Mouse (Mus musculus) neural tube, embryonic 11.5 days (tissue): ENCODE results near the gene Hnrnph1. TPM values are rescaled to one million over a fixed set of nuclear protein-coding genes. Genes with fewer than 3 reads are reported as not detected.

Experiments used
- ATAC-seq: fragments of 200-750 bp; cut with Nextera tagmentation; 2 replicates; pipeline ENCODE4 v1.8.0; 2017; ENCODE audit warnings: moderate number of reproducible peaks, mild to moderate bottlenecking, moderate TSS enrichment, moderate library complexity; ENCODE audit not compliant: insufficient read depth, low FRiP score, low TSS enrichment
- DNase-seq: peaks from one replicate; pipeline ENCODE4 v3.0.0-alpha.2; 2015; ENCODE audit warnings: low spot score
- H3K27ac ChIP-seq: fragments of 300-500 bp; sonication (generic); 2 replicates; pipeline ENCODE4 v1.5.1; 2014; ENCODE audit warnings: low read depth, mild to moderate bottlenecking, low read length
- H3K27me3 ChIP-seq: fragments of 300-500 bp; sonication (generic); 2 replicates; pipeline ENCODE4 v1.6.1; 2014; ENCODE audit warnings: mild to moderate bottlenecking, low read length, mixed read lengths; ENCODE audit not compliant: control insufficient read depth, insufficient read depth
- H3K36me3 ChIP-seq: fragments of 300-500 bp; sonication (generic); 2 replicates; pipeline ENCODE4 v1.6.1; 2014; ENCODE audit warnings: mild to moderate bottlenecking, low read length, moderate library complexity, mixed read lengths; ENCODE audit not compliant: control insufficient read depth, insufficient read depth
- H3K4me1 ChIP-seq: fragments of 300-500 bp; sonication (generic); 2 replicates; pipeline ENCODE4 v1.6.1; 2014; ENCODE audit warnings: low read length, mixed read lengths; ENCODE audit not compliant: control insufficient read depth, insufficient read depth
- H3K4me2 ChIP-seq: fragments of 300-500 bp; sonication (generic); 2 replicates; pipeline ENCODE4 v1.6.1; 2014; ENCODE audit warnings: low read depth, mild to moderate bottlenecking, moderate library complexity
- H3K4me3 ChIP-seq: fragments of 300-500 bp; sonication (generic); 2 replicates; pipeline ENCODE4 v1.5.1; 2014; ENCODE audit warnings: low read depth, low read length
- H3K9ac ChIP-seq: fragments of 300-500 bp; sonication (generic); 2 replicates; pipeline ENCODE4 v1.6.1; 2014; ENCODE audit warnings: mild to moderate bottlenecking, low read length
- H3K9me3 ChIP-seq: fragments of 300-500 bp; sonication (generic); 2 replicates; pipeline ENCODE4 v1.6.1; 2016; ENCODE audit warnings: low read length; ENCODE audit not compliant: control insufficient read depth
- WGBS: fragments of 180-500 bp; shearing (Covaris S2); extraction: QIAGEN DNeasy Blood & Tissue Kit; methylation state at CpG from one replicate; pipeline ENCODE4 v1.1.7; 2014; 5-methylcytosine and 5-hydroxymethylcytosine counted together
- polyA plus RNA-seq: library from polyadenylated mRNA; unstranded; fragments of >200 nt; fragmentation: Nextera tagmentation; extraction: Ambion mirVana; gene quantifications from 2 replicates; pipeline ENCODE4 v1.2.1, GENCODE M21; 2014

Hnrnph1 gene
- polyA plus RNA-seq, 1 experiment from 2014 or later = 876 TPM

GRCm38 (mm10) chr11:50389616-50390015 lies 12.8 kb downstream of the Hnrnph1 start:
- no peak overlapping the region for H3K9ac ChIP-seq
- H3K4me3 ChIP-seq = no peak overlapping the region
- H3K4me1 ChIP-seq = no peaks in the 10 kb centered on the region
- peaks cover 7% of the 10 kb centered on the region for H3K36me3 ChIP-seq
- no peak for DNase-seq
- no peak for ATAC-seq
- 78% methylated on average over 5 of the region's 5 CpGs for WGBS
- H3K9me3 ChIP-seq = no peaks in the 10 kb centered on the region
- H3K4me2 ChIP-seq = no peak overlapping the region
- H3K27me3 ChIP-seq = no peaks in the 10 kb centered on the region
- no peak overlapping the region for H3K27ac ChIP-seq

DNA sequence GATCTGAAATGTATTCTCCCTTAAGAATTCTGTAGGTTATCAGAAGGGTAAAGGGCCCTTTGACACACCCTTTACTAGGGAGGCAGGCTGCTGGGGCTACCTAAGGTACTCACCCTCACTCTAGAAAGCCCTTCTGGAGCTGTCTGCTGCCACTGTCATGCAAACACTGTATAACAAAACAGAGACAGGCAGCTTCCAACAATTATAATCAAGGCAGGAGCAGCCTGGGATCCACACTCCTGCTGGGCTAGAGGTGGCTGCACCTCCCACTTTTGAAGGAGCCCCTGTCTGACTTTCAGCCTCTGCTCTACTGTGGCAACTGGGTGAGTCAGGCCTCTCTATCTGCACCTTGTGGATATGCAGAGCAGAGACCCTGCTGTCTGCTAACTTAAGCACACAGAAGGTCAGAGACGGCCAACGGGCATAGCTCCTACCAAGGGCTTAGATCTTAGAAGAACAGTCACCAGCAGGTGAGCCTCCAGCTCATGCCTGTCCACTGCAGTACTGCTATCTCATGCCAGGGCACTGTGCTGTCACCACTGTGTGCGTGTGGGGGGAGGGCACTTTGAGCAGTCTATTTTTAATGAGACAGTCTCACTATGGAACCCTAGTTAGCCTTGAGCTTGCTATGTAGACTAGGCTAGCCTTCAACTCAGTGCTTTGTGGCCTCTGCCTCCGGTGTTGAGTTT lies 14.6 kb downstream of the Hnrnph1 start:
- Histone ChIP-seq H3K9ac (no peak overlapping the region), H3K27me3 (no peaks in the 10 kb centered on the region), H3K27ac (no peak overlapping the region), H3K4me1 (no peaks in the 10 kb centered on the region), H3K36me3 (peaks cover 7% of the 10 kb centered on the region), H3K9me3 (no peaks in the 10 kb centered on the region), H3K4me3 (no peak overlapping the region), H3K4me2 (no peak overlapping the region)
- 90% methylated on average over 4 of the region's 4 CpGs for WGBS
- DNase-seq (no peak), ATAC-seq (no peak)

DNA sequence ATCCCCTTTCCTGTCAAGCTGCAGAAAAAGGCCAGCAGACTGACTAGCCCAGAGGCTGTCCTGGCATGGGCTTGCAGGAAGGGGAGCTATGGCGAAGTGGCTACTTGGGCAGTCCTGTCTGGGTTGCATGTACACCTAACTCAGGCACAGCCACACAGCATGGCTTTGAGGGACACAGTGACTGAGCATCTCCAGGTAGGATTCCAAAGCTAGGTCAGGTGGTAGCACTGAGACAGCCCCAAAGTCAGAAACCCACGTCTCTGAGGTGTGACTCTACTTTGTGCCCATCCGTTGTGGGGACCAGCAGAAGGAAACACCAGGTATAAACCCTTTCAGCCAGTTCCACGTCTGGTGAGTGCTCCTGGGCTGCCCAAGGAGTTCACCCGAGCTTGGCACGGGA lies 16.5 kb downstream of the Hnrnph1 start:
- Histone ChIP-seq H3K27ac (no peak overlapping the region), H3K4me1 (no peaks in the 10 kb centered on the region), H3K36me3 (peaks cover 2% of the 10 kb centered on the region), H3K4me3 (no peak overlapping the region), H3K9ac (no peak overlapping the region), H3K9me3 (no peaks in the 10 kb centered on the region), H3K27me3 (no peaks in the 10 kb centered on the region), H3K4me2 (no peak overlapping the region)
- ATAC-seq = no peak
- 86% methylated on average over 6 of the region's 6 CpGs for WGBS
- no peak for DNase-seq

- Histone ChIP-seq H3K4me3 (no peak overlapping the region), H3K4me1 (no peaks in the 10 kb centered on the region), H3K9ac (no peak overlapping the region), H3K36me3 (peaks cover 3% of the 10 kb centered on the region), H3K4me2 (no peak overlapping the region), H3K27me3 (no peaks in the 10 kb centered on the region), H3K27ac (no peak overlapping the region), H3K9me3 (no peaks in the 10 kb centered on the region)
- no peak for DNase-seq
- 96% methylated on average over 7 of the region's 7 CpGs for WGBS
- no peak for ATAC-seq
These were observed 17.9 kb downstream of the Hnrnph1 start for GRCm38 (mm10) chr11:50394731-50395130.

GRCm38 (mm10) chr11:50396766-50397307 lies 20.0 kb downstream of the Hnrnph1 start:
- no peak for ATAC-seq
- no peak overlapping the region for H3K4me3 ChIP-seq
- no peak overlapping the region for H3K27ac ChIP-seq
- H3K4me1 ChIP-seq = no peaks in the 10 kb centered on the region
- H3K27me3 ChIP-seq = no peaks in the 10 kb centered on the region
- peaks cover 6% of the 10 kb centered on the region for H3K36me3 ChIP-seq
- H3K9me3 ChIP-seq = no peaks in the 10 kb centered on the region
- no peak overlapping the region for H3K9ac ChIP-seq
- WGBS = 84% methylated on average over 11 of the region's 11 CpGs
- DNase-seq = no peak
- H3K4me2 ChIP-seq = no peak overlapping the region

DNA sequence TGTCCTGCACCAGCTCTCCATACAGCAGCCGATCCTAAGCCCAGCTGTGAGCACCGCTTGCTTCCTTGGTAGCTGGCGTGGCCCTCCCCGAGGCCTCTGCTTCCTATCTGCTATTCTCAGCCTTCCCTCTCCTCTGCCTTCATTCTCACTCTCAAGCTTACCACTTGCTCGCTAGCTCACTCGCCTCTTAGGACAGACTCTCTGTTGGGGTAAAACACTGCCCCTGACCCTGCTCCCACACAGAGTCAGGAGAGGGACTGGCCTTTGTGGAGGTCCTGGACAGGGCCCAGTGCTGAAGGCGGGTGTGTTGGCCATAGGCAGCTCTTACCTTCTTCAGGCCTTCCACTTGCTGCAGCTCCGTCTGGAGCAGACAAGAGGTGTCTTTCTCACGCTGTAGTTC lies 20.5 kb downstream of the Hnrnph1 start:
- WGBS = 85% methylated on average over 9 of the region's 9 CpGs
- no peak for DNase-seq

DNA sequence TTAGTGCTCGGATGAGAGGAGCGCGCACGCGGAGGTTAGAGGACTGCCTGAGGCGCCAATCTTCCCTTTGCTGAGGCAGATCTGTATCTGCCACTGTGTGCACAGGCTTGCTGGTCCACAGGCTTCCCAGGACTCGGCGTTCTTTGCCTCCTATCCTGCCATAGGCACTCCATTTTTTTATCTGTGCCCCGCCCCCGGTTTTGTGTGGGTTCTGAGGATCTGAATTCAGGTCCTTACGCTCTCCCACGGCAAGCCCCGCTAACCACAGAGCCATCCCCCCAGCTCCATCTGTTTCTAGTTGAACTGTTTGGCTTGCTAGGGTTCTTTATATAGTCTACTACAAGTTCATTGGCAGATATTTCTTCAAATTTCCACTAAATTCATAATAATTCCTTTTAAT lies 22.0 kb downstream of the Hnrnph1 start:
- Histone ChIP-seq H3K4me1 (no peaks in the 10 kb centered on the region), H3K9ac (no peak overlapping the region), H3K9me3 (no peaks in the 10 kb centered on the region), H3K36me3 (peaks cover 6% of the 10 kb centered on the region), H3K4me3 (no peak overlapping the region), H3K27me3 (no peaks in the 10 kb centered on the region), H3K27ac (no peak overlapping the region), H3K4me2 (no peak overlapping the region)
- 89% methylated on average over 13 of the region's 13 CpGs for WGBS
- DNase-seq (no peak), ATAC-seq (no peak)

More for the DNA sequence above, 20.5 kb downstream of the Hnrnph1 start:
- Histone ChIP-seq H3K4me1 (no peaks in the 10 kb centered on the region), H3K9ac (no peak overlapping the region), H3K4me2 (no peak overlapping the region), H3K4me3 (no peak overlapping the region), H3K9me3 (no peaks in the 10 kb centered on the region), H3K27me3 (no peaks in the 10 kb centered on the region), H3K27ac (no peak overlapping the region), H3K36me3 (peaks cover 6% of the 10 kb centered on the region)
- no peak for ATAC-seq

DNA sequence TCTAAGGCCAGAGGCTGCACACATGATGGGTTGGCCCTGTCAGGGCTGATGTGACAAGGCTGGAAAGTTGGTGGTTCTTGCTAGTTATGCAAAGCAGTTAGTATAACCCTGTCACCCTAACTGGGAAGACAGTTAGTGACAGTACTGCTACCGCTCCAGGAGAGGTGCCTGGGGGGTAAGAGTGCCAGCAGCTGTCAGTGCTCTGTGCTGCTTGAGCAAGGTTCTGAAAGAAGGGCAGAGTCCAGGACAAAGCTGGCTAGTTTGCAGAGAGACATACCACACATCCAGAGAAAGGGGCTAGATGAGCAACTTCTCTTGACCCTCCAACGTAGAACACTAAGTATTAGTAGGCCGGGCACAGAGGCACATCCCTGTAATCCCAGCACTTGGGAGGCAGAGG lies 25.7 kb downstream of the Hnrnph1 start:
- no peak overlapping the region for H3K4me2 ChIP-seq
- no peak overlapping the region for H3K27ac ChIP-seq
- H3K4me1 ChIP-seq = no peaks in the 10 kb centered on the region
- H3K9ac ChIP-seq = no peak overlapping the region
- H3K27me3 ChIP-seq = no peaks in the 10 kb centered on the region
- no peak for ATAC-seq
- DNase-seq = no peak
- no peak overlapping the region for H3K4me3 ChIP-seq
- H3K36me3 ChIP-seq = peaks cover 6% of the 10 kb centered on the region
- no peaks in the 10 kb centered on the region for H3K9me3 ChIP-seq
- 89% methylated on average over 3 of the region's 3 CpGs for WGBS

DNA sequence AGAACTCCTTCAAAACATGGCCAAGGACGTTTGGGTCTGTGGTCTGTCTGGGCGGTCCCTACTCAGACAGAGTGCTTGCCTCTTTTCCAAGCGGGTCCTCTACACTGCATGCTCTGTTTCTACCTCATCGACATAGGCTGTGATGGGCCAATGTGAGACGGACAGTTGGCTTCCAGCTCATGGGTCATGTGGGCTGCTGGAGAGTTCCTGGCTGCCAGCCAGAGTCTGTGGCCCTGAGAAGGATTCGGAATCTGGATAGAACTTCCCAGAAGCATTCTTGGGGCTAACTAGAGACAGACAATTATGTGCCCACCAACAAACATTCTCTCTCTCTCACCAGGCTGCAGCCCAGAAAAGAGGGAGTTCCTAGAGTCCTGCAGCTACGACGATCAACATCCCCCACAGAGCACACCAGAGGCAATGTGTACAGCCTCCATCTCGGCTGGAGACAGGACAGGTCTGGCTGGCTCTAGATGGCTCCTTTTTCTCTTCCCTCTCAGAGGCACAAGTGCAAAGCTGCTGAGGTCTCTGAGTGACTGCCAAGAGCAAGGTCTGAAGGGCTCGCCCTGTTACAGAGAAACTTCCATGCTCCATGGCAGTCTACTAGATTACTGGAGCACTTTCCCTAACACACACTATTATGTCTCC lies 26.7 kb downstream of the Hnrnph1 start:
- ATAC-seq (no peak), DNase-seq (no peak)
- no peaks in the 10 kb centered on the region for H3K9me3 ChIP-seq
- H3K36me3 ChIP-seq = peaks cover 5% of the 10 kb centered on the region
- 84% methylated on average over 10 of the region's 10 CpGs for WGBS
- H3K27me3 ChIP-seq = no peaks in the 10 kb centered on the region
- H3K9ac ChIP-seq = no peak overlapping the region
- H3K4me3 ChIP-seq = no peak overlapping the region
- H3K27ac ChIP-seq = no peak overlapping the region
- no peak overlapping the region for H3K4me2 ChIP-seq
- no peaks in the 10 kb centered on the region for H3K4me1 ChIP-seq
